Mouse (Mus musculus): ENCODE results near the gene Prlr. TPM values are rescaled to one million over a fixed set of nuclear protein-coding genes. Genes with fewer than 3 reads are reported as not detected.

Gene Prlr
- polyA plus RNA-seq, 1 experiment: 1.4 TPM

DNA sequence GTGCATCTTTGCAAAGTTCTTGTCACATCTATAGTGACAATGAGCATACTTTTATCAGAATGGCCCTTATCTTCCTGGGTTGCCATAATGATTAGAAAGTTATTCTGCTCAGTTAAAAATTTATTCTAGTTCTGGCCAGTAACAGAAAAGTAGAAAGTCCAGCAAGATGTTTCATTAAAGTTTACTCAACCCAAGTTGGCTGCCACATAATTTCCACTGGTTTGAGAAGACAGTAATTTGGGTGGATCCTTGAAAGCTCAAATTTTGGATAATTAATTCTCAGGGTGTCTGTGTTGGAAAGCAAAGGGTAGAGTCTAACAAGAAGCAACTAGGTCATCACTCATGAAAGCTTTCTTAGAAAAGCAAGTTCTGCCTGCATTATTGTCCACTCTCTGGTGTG is 106.6 kb downstream of the Prlr start:
- TF ChIP-seq CTCF (IDR thresholded peaks at IDR 0.05; ENCODE audit: borderline replicate concordance, insufficient read depth, low read depth, low read length) (no peak), POLR2A (IDR thresholded peaks at IDR 0.05; ENCODE audit: borderline replicate concordance, insufficient read depth, low read length) (no peak)

GRCm38 (mm10) chr15:10296570-10296969 is 119.5 kb downstream of the Prlr start:
- H3K27me3 ChIP-seq (ENCODE audit: control insufficient read depth, insufficient read depth, low read length): no peaks in the 10 kb centered on the region
- H3K4me3 ChIP-seq (replicated peaks; ENCODE audit: insufficient read depth, low read depth, low read length): no peak overlapping the region
- H3K27ac ChIP-seq (ENCODE audit: insufficient read depth, low read length): no peak overlapping the region
- no peak for DNase-seq
- TF ChIP-seq POLR2A (IDR thresholded peaks at IDR 0.05; ENCODE audit: borderline replicate concordance, insufficient read depth, low read length) (no peak), CTCF (IDR thresholded peaks at IDR 0.05; ENCODE audit: borderline replicate concordance, insufficient read depth, low read depth, low read length) (no peak)
- no peaks in the 10 kb centered on the region for H3K4me1 ChIP-seq (ENCODE audit: control insufficient read depth, insufficient read depth, low read length)
- 88% methylated on average over 1 of the region's 1 CpGs for WGBS

More for the DNA sequence above, 106.6 kb downstream of the Prlr start:
- no peak overlapping the region for H3K4me3 ChIP-seq (replicated peaks; ENCODE audit: insufficient read depth, low read depth, low read length)
- H3K4me1 ChIP-seq (ENCODE audit: control insufficient read depth, insufficient read depth, low read length): no peaks in the 10 kb centered on the region
- no peak overlapping the region for H3K27ac ChIP-seq (ENCODE audit: insufficient read depth, low read length)
- DNase-seq: no peak
- H3K27me3 ChIP-seq (ENCODE audit: control insufficient read depth, insufficient read depth, low read length): no peaks in the 10 kb centered on the region

- Histone ChIP-seq H3K4me3 (replicated peaks; ENCODE audit: insufficient read depth, low read depth, low read length) (no peak overlapping the region), H3K4me1 (ENCODE audit: control insufficient read depth, insufficient read depth, low read length) (no peaks in the 10 kb centered on the region), H3K27me3 (ENCODE audit: control insufficient read depth, insufficient read depth, low read length) (no peaks in the 10 kb centered on the region), H3K27ac (ENCODE audit: insufficient read depth, low read length) (no peak overlapping the region)
- no peak for TF ChIP-seq CTCF (IDR thresholded peaks at IDR 0.05; ENCODE audit: borderline replicate concordance, insufficient read depth, low read depth, low read length)
- no peak for TF ChIP-seq POLR2A (IDR thresholded peaks at IDR 0.05; ENCODE audit: borderline replicate concordance, insufficient read depth, low read length)
- 21% methylated on average over 1 of the region's 1 CpGs for WGBS
- DNase-seq: no peak
Measured at GRCm38 (mm10) chr15:10298058-10298457, 121.0 kb downstream of the Prlr start.

GRCm38 (mm10) chr15:10299467-10299866 is 122.4 kb downstream of the Prlr start:
- TF ChIP-seq CTCF (IDR thresholded peaks at IDR 0.05; ENCODE audit: borderline replicate concordance, insufficient read depth, low read depth, low read length): no peak
- no peak for TF ChIP-seq POLR2A (IDR thresholded peaks at IDR 0.05; ENCODE audit: borderline replicate concordance, insufficient read depth, low read length)
- no peaks in the 10 kb centered on the region for H3K27me3 ChIP-seq (ENCODE audit: control insufficient read depth, insufficient read depth, low read length)

DNA sequence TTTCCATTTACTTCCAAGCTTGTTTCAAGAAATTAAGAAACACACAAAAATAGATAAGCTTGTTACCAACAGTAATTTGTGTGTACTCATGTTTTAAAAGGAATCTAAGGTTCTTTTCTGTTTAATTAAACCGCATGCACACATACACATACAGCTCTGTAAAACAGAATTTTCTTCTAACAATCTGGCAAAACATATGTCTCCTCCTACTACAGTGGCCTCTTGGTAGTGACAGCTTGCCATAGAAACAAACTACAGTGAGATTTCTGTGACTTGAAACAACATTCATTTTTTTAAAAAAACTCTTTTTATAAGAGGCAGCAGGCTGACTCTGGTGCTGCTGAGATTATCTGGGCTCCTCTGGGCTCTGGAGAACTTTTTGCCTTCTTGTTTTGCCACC is 129.4 kb downstream of the Prlr start:
- H3K4me3 ChIP-seq (replicated peaks; ENCODE audit: insufficient read depth, low read depth, low read length): no peak overlapping the region
- 92% methylated on average over 1 of the region's 1 CpGs for WGBS

More at GRCm38 (mm10) chr15:10299467-10299866, 122.4 kb downstream of the Prlr start:
- Histone ChIP-seq H3K27ac (ENCODE audit: insufficient read depth, low read length) (no peak overlapping the region), H3K4me1 (ENCODE audit: control insufficient read depth, insufficient read depth, low read length) (no peaks in the 10 kb centered on the region), H3K4me3 (replicated peaks; ENCODE audit: insufficient read depth, low read depth, low read length) (no peak overlapping the region)
- DNase-seq: no peak
- 15% methylated on average over 3 of the region's 3 CpGs for WGBS

DNA sequence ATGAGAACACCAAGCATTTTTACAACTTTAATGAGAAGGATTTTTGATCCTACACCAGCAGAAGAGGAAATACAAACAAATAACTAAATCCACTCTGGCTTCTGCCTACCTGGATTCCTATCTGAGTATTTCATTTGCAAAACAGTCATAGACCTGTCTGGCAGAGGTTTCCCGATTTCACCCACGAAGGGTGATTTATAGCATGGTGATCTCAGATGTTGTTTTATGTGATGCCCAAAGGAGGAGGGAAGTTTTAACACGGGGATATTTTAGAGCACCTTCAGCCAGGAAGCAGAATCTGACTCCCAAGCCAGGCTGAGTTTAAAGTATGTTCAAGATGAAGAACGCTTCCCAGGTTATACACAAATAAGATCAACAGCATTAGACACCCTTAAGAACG is 134.8 kb downstream of the Prlr start:
- TF ChIP-seq CTCF (IDR thresholded peaks at IDR 0.05; ENCODE audit: borderline replicate concordance, insufficient read depth, low read depth, low read length): no peak
- TF ChIP-seq POLR2A (IDR thresholded peaks at IDR 0.05; ENCODE audit: borderline replicate concordance, insufficient read depth, low read length): no peak
- Histone ChIP-seq H3K27ac (ENCODE audit: insufficient read depth, low read length) (no peak overlapping the region), H3K4me3 (replicated peaks; ENCODE audit: insufficient read depth, low read depth, low read length) (no peak overlapping the region), H3K4me1 (ENCODE audit: control insufficient read depth, insufficient read depth, low read length) (no peaks in the 10 kb centered on the region), H3K27me3 (ENCODE audit: control insufficient read depth, insufficient read depth, low read length) (no peaks in the 10 kb centered on the region)
- no peak for DNase-seq
- 87% methylated on average over 5 of the region's 5 CpGs for WGBS

More for the DNA sequence above, 129.4 kb downstream of the Prlr start:
- Histone ChIP-seq H3K27ac (ENCODE audit: insufficient read depth, low read length) (no peak overlapping the region), H3K27me3 (ENCODE audit: control insufficient read depth, insufficient read depth, low read length) (no peaks in the 10 kb centered on the region), H3K4me1 (ENCODE audit: control insufficient read depth, insufficient read depth, low read length) (no peaks in the 10 kb centered on the region)
- DNase-seq: no peak
- TF ChIP-seq CTCF (IDR thresholded peaks at IDR 0.05; ENCODE audit: borderline replicate concordance, insufficient read depth, low read depth, low read length) (no peak), POLR2A (IDR thresholded peaks at IDR 0.05; ENCODE audit: borderline replicate concordance, insufficient read depth, low read length) (no peak)

DNA sequence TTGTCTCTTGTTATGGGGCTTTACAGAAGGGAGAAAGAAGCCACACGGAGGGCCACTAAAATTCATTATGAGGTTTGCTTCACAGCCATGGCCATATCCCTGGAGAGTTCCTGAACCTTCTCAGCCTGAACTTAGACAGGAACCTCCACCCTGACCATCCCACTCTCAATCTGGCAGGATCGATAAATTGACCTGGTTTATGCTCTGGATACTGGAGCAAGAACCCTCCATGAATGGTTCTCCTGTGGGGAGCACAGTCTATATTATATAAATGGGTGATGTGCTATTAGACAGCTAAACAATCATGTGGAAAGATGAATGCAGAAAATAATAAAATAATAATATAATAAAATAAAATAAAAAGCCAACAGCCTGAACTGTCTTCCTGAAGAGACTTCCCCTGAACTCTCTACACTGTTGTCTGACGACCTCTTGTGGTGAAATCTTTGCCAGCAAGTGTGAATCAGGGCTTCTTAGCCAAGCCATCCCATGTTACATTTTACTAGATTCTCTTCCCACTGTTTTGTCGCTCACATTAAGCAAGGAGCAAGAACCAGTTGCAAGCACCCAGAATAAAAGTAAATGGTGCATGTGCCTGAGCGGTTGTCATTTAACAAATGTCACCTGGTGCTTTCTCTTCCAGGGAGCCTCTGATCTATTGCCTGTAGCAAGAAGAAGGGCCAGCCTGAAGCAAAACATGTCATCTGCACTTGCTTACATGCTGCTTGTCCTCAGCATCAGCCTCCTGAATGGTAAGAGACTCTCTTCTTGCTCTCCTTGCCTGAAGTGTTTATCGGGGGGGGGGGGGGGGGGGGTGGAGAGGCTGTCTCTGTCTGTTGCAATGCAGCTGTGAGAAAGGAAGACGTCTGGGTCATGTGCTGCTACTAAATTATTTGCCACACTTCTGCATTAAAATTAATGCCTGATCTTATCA is 136.8 kb downstream of the Prlr start:
- 51% methylated on average over 7 of the region's 7 CpGs for WGBS
- Histone ChIP-seq H3K27me3 (ENCODE audit: control insufficient read depth, insufficient read depth, low read length) (no peaks in the 10 kb centered on the region), H3K4me1 (ENCODE audit: control insufficient read depth, insufficient read depth, low read length) (no peaks in the 10 kb centered on the region), H3K27ac (ENCODE audit: insufficient read depth, low read length) (no peak overlapping the region), H3K4me3 (replicated peaks; ENCODE audit: insufficient read depth, low read depth, low read length) (no peak overlapping the region)
- peak; percentile 9 to 11 for DNase-seq
- no peak for TF ChIP-seq CTCF (IDR thresholded peaks at IDR 0.05; ENCODE audit: borderline replicate concordance, insufficient read depth, low read depth, low read length)
- no peak for TF ChIP-seq POLR2A (IDR thresholded peaks at IDR 0.05; ENCODE audit: borderline replicate concordance, insufficient read depth, low read length)

- H3K27ac ChIP-seq (ENCODE audit: insufficient read depth, low read length): no peak within 1 kb of the TSS
- DNase-seq: no peak
- H3K4me1 ChIP-seq (ENCODE audit: control insufficient read depth, insufficient read depth, low read length): no peaks in the 10 kb centered on the region
- no peak within 1 kb of the TSS for H3K4me3 ChIP-seq (replicated peaks; ENCODE audit: insufficient read depth, low read depth, low read length)
- TF ChIP-seq POLR2A (IDR thresholded peaks at IDR 0.05; ENCODE audit: borderline replicate concordance, insufficient read depth, low read length): no peak
- 88% methylated on average over 2 of the region's 2 CpGs for WGBS
- no peaks in the 10 kb centered on the region; the same call in 1 of the 2 replicates for H3K27me3 ChIP-seq (ENCODE audit: control insufficient read depth, insufficient read depth, low read length)
Measured at GRCm38 (mm10) chr15:10325080-10325479, 148.0 kb downstream of the Prlr start, which contains the start of gene Gm21973. TSS of gene Gm21973 (plus strand) at chr15:10325380.

Measured in cerebellum, adult 2 months (tissue).